Mouse (Mus musculus) spleen, adult 2 months (tissue): ENCODE results near the gene Pnlip.

Experiments used
- CTCF ChIP-seq: fragments of 200-500 bp; IDR thresholded peaks from 2 replicates; pipeline ENCODE4 v1.5.1; 2011; ENCODE audit warnings: mild to moderate bottlenecking, inconsistent platforms; ENCODE audit not compliant: insufficient read depth, insufficient read length, insufficient replicate concordance; ENCODE audit errors: extremely low read depth
- POLR2A ChIP-seq: fragments of 200-500 bp; IDR thresholded peaks from 2 replicates; pipeline ENCODE4 v1.6.1; 2011; ENCODE audit warnings: low read depth, low read length, inconsistent platforms

- no peak for TF ChIP-seq CTCF
- no peak for TF ChIP-seq POLR2A
Measured at GRCm38 (mm10) chr19:58663317-58663716, 11.0 kb downstream of the Pnlip start.
